Mouse (Mus musculus): ENCODE measurements around the gene Gse1. TPM values are rescaled to one million over a fixed set of nuclear protein-coding genes. Genes with fewer than 3 reads are reported as not detected.

The Gse1 gene
- total RNA-seq, 4 experiments from 2014 or later: 71.5 to 78.0 (median 73.1) TPM

- DNase-seq (ENCODE audit: low spot score in 2 of 2): no peak
These were observed 247.4 kb downstream of the Gse1 start for GRCm38 (mm10) chr8:120475462-120476201.

GRCm38 (mm10) chr8:120476711-120477575 lies 248.7 kb downstream of the Gse1 start:
- no peak for DNase-seq (ENCODE audit: low spot score in 2 of 2)

- no peak for DNase-seq (ENCODE audit: low spot score in 2 of 2)
These were observed 250.5 kb downstream of the Gse1 start for GRCm38 (mm10) chr8:120478754-120479153.

- DNase-seq (ENCODE audit: low spot score in 2 of 2): no peak
These were observed 251.4 kb downstream of the Gse1 start for GRCm38 (mm10) chr8:120479691-120480090.

- DNase-seq (ENCODE audit: low spot score in 2 of 2): no peak
These were observed 253.9 kb downstream of the Gse1 start for GRCm38 (mm10) chr8:120482015-120482689.

GRCm38 (mm10) chr8:120484460-120484859 lies 256.2 kb downstream of the Gse1 start:
- peak in 1 of 2 experiments; percentile 75 for DNase-seq (ENCODE audit: low spot score in 2 of 2)

- DNase-seq (ENCODE audit: low spot score in 2 of 2): peak in 1 of 2 experiments; percentile 46
These were observed 256.9 kb downstream of the Gse1 start for GRCm38 (mm10) chr8:120485116-120485515.

GRCm38 (mm10) chr8:120485551-120486476 lies 257.6 kb downstream of the Gse1 start:
- DNase-seq (ENCODE audit: low spot score in 2 of 2): no peak

GRCm38 (mm10) chr8:120486477-120487376 lies 258.5 kb downstream of the Gse1 start:
- peak; percentile 47 to 57 for DNase-seq (ENCODE audit: low spot score in 2 of 2)

GRCm38 (mm10) chr8:120487377-120487728 lies 259.1 kb downstream of the Gse1 start:
- no peak for DNase-seq (ENCODE audit: low spot score in 2 of 2)

- DNase-seq (ENCODE audit: low spot score in 2 of 2): peak; percentile 61 to 63
These were observed 259.7 kb downstream of the Gse1 start for GRCm38 (mm10) chr8:120487729-120488510.

- no peak for DNase-seq (ENCODE audit: low spot score in 2 of 2)
These were observed 260.4 kb downstream of the Gse1 start for GRCm38 (mm10) chr8:120488636-120489131.

GRCm38 (mm10) chr8:120489142-120489754 lies 261.0 kb downstream of the Gse1 start:
- DNase-seq (ENCODE audit: low spot score in 2 of 2): no peak

- no peak for DNase-seq (ENCODE audit: low spot score in 2 of 2)
These were observed 261.6 kb downstream of the Gse1 start for GRCm38 (mm10) chr8:120489771-120490281.

GRCm38 (mm10) chr8:120490354-120491141 lies 262.3 kb downstream of the Gse1 start:
- DNase-seq (ENCODE audit: low spot score in 2 of 2): no peak

GRCm38 (mm10) chr8:120491166-120491793 lies 263.0 kb downstream of the Gse1 start:
- DNase-seq (ENCODE audit: low spot score in 2 of 2): no peak

All from left cerebral cortex, adult 8-10 months (tissue).